Mouse (Mus musculus): ENCODE measurements around the gene Suclg2. TPM values are rescaled to one million over a fixed set of nuclear protein-coding genes. Genes with fewer than 3 reads are reported as not detected.

Suclg2 gene
- polyA plus RNA-seq, 1 experiment = 3.9 TPM

GRCm38 (mm10) chr6:95649123-95649663 lies 69.4 kb downstream of the Suclg2 start:
- no peak for DNase-seq (ENCODE audit: low read depth in 1 of 2, low spot score in 2 of 2)
- H3K36me3 ChIP-seq (ENCODE audit: control insufficient read depth, insufficient read depth, low read length) = peaks cover 3% of the 10 kb centered on the region
- WGBS = 94% methylated on average over 10 of the region's 10 CpGs
- no peak overlapping the region for H3K27ac ChIP-seq (ENCODE audit: insufficient read depth, low read length)
- H3K27me3 ChIP-seq (ENCODE audit: control insufficient read depth, insufficient read depth, low read length) = no peaks in the 10 kb centered on the region
- H3K4me3 ChIP-seq (ENCODE audit: extremely low read depth, insufficient read depth, insufficient read length) = no peak overlapping the region
- no peaks in the 10 kb centered on the region for H3K4me1 ChIP-seq (ENCODE audit: control insufficient read depth, insufficient read depth, insufficient read length)
- TF ChIP-seq POLR2A (IDR thresholded peaks at IDR 0.05; ENCODE audit: low read depth, low read length) = no peak
- TF ChIP-seq CTCF (IDR thresholded peaks at IDR 0.05; ENCODE audit: extremely low read depth, insufficient read depth, insufficient read length, insufficient replicate concordance) = no peak

GRCm38 (mm10) chr6:95637416-95637815 lies 81.2 kb downstream of the Suclg2 start:
- no peak overlapping the region for H3K27ac ChIP-seq (ENCODE audit: insufficient read depth, low read length)
- H3K27me3 ChIP-seq (ENCODE audit: control insufficient read depth, insufficient read depth, low read length) = no peaks in the 10 kb centered on the region
- no peak for DNase-seq (ENCODE audit: low read depth in 1 of 2, low spot score in 2 of 2)
- no peaks in the 10 kb centered on the region for H3K4me1 ChIP-seq (ENCODE audit: control insufficient read depth, insufficient read depth, insufficient read length)
- H3K4me3 ChIP-seq (ENCODE audit: extremely low read depth, insufficient read depth, insufficient read length) = no peak overlapping the region
- WGBS = 92% methylated on average over 2 of the region's 2 CpGs
- TF ChIP-seq CTCF (IDR thresholded peaks at IDR 0.05; ENCODE audit: extremely low read depth, insufficient read depth, insufficient read length, insufficient replicate concordance) = no peak
- no peak for TF ChIP-seq POLR2A (IDR thresholded peaks at IDR 0.05; ENCODE audit: low read depth, low read length)
- H3K36me3 ChIP-seq (ENCODE audit: control insufficient read depth, insufficient read depth, low read length) = no peaks in the 10 kb centered on the region

GRCm38 (mm10) chr6:95635411-95635810 lies 83.2 kb downstream of the Suclg2 start:
- no peak overlapping the region for H3K27ac ChIP-seq (ENCODE audit: insufficient read depth, low read length)
- DNase-seq (ENCODE audit: low read depth in 1 of 2, low spot score in 2 of 2) = no peak
- WGBS = 79% methylated on average over 2 of the region's 2 CpGs
- H3K4me3 ChIP-seq (ENCODE audit: extremely low read depth, insufficient read depth, insufficient read length) = no peak overlapping the region
- H3K36me3 ChIP-seq (ENCODE audit: control insufficient read depth, insufficient read depth, low read length) = no peaks in the 10 kb centered on the region
- H3K27me3 ChIP-seq (ENCODE audit: control insufficient read depth, insufficient read depth, low read length) = no peaks in the 10 kb centered on the region
- no peaks in the 10 kb centered on the region for H3K4me1 ChIP-seq (ENCODE audit: control insufficient read depth, insufficient read depth, insufficient read length)
- TF ChIP-seq CTCF (IDR thresholded peaks at IDR 0.05; ENCODE audit: extremely low read depth, insufficient read depth, insufficient read length, insufficient replicate concordance) = no peak
- TF ChIP-seq POLR2A (IDR thresholded peaks at IDR 0.05; ENCODE audit: low read depth, low read length) = no peak

- Histone ChIP-seq H3K27ac (ENCODE audit: insufficient read depth, low read length) (no peak overlapping the region), H3K36me3 (ENCODE audit: control insufficient read depth, insufficient read depth, low read length) (no peaks in the 10 kb centered on the region), H3K4me3 (ENCODE audit: extremely low read depth, insufficient read depth, insufficient read length) (no peak overlapping the region), H3K4me1 (ENCODE audit: control insufficient read depth, insufficient read depth, insufficient read length) (no peaks in the 10 kb centered on the region), H3K27me3 (ENCODE audit: control insufficient read depth, insufficient read depth, low read length) (no peaks in the 10 kb centered on the region)
- 83% methylated on average over 7 of the region's 7 CpGs for WGBS
- TF ChIP-seq POLR2A (IDR thresholded peaks at IDR 0.05; ENCODE audit: low read depth, low read length) = no peak
- TF ChIP-seq CTCF (IDR thresholded peaks at IDR 0.05; ENCODE audit: extremely low read depth, insufficient read depth, insufficient read length, insufficient replicate concordance) = no peak
- no peak for DNase-seq (ENCODE audit: low read depth in 1 of 2, low spot score in 2 of 2)
Measured at GRCm38 (mm10) chr6:95629071-95629470, 89.5 kb downstream of the Suclg2 start.

GRCm38 (mm10) chr6:95621821-95622220 lies 96.8 kb downstream of the Suclg2 start:
- H3K36me3 ChIP-seq (ENCODE audit: control insufficient read depth, insufficient read depth, low read length) = no peaks in the 10 kb centered on the region
- DNase-seq (ENCODE audit: low read depth in 1 of 2, low spot score in 2 of 2) = no peak
- H3K27ac ChIP-seq (ENCODE audit: insufficient read depth, low read length) = no peak overlapping the region
- no peak overlapping the region for H3K4me3 ChIP-seq (ENCODE audit: extremely low read depth, insufficient read depth, insufficient read length)
- H3K4me1 ChIP-seq (ENCODE audit: control insufficient read depth, insufficient read depth, insufficient read length) = no peaks in the 10 kb centered on the region; the same call in 1 of the 2 replicates
- TF ChIP-seq CTCF (IDR thresholded peaks at IDR 0.05; ENCODE audit: extremely low read depth, insufficient read depth, insufficient read length, insufficient replicate concordance) (no peak), POLR2A (IDR thresholded peaks at IDR 0.05; ENCODE audit: low read depth, low read length) (no peak)
- 64% methylated on average over 2 of the region's 2 CpGs for WGBS
- no peaks in the 10 kb centered on the region for H3K27me3 ChIP-seq (ENCODE audit: control insufficient read depth, insufficient read depth, low read length)

GRCm38 (mm10) chr6:95620804-95621203 lies 97.8 kb downstream of the Suclg2 start:
- Histone ChIP-seq H3K27me3 (ENCODE audit: control insufficient read depth, insufficient read depth, low read length) (no peaks in the 10 kb centered on the region), H3K27ac (ENCODE audit: insufficient read depth, low read length) (no peak overlapping the region), H3K36me3 (ENCODE audit: control insufficient read depth, insufficient read depth, low read length) (no peaks in the 10 kb centered on the region), H3K4me3 (ENCODE audit: extremely low read depth, insufficient read depth, insufficient read length) (no peak overlapping the region), H3K4me1 (ENCODE audit: control insufficient read depth, insufficient read depth, insufficient read length) (no peaks in the 10 kb centered on the region; the same call in 1 of the 2 replicates)
- DNase-seq (ENCODE audit: low read depth in 1 of 2, low spot score in 2 of 2) = no peak
- WGBS = 70% methylated on average over 4 of the region's 4 CpGs
- TF ChIP-seq POLR2A (IDR thresholded peaks at IDR 0.05; ENCODE audit: low read depth, low read length) (no peak), CTCF (IDR thresholded peaks at IDR 0.05; ENCODE audit: extremely low read depth, insufficient read depth, insufficient read length, insufficient replicate concordance) (no peak)

GRCm38 (mm10) chr6:95619817-95620216 lies 98.8 kb downstream of the Suclg2 start:
- Histone ChIP-seq H3K36me3 (ENCODE audit: control insufficient read depth, insufficient read depth, low read length) (no peaks in the 10 kb centered on the region), H3K27me3 (ENCODE audit: control insufficient read depth, insufficient read depth, low read length) (no peaks in the 10 kb centered on the region), H3K4me1 (ENCODE audit: control insufficient read depth, insufficient read depth, insufficient read length) (peaks cover 2% of the 10 kb centered on the region; the same call in 1 of the 2 replicates), H3K27ac (ENCODE audit: insufficient read depth, low read length) (no peak overlapping the region), H3K4me3 (ENCODE audit: extremely low read depth, insufficient read depth, insufficient read length) (no peak overlapping the region)
- no peak for DNase-seq (ENCODE audit: low read depth in 1 of 2, low spot score in 2 of 2)
- TF ChIP-seq POLR2A (IDR thresholded peaks at IDR 0.05; ENCODE audit: low read depth, low read length) (no peak), CTCF (IDR thresholded peaks at IDR 0.05; ENCODE audit: extremely low read depth, insufficient read depth, insufficient read length, insufficient replicate concordance) (no peak)

Measured in spleen, adult 2 months (tissue).